Mouse (Mus musculus) gastrocnemius, adult 2 months (tissue): ENCODE results near the gene Tbcc. TPM values are rescaled to one million over a fixed set of nuclear protein-coding genes. Genes with fewer than 3 reads are reported as not detected.

Experiments
- DNase-seq: peaks from one replicate; pipeline ENCODE4 v3.0.0; 2022
- H3K27ac ChIP-seq: fragments of 200-600 bp; 2 replicates; pipeline ENCODE4 v1.8.1; 2022; ENCODE audit warnings: mild to moderate bottlenecking
- H3K4me3 ChIP-seq: fragments of 200-600 bp; 2 replicates; pipeline ENCODE4 v1.8.1; 2022; ENCODE audit warnings: mild to moderate bottlenecking, moderate library complexity
- CTCF ChIP-seq: fragments of 200-600 bp; IDR thresholded peaks from 2 replicates; pipeline ENCODE4 v1.8.1; 2022; ENCODE audit warnings: antibody characterized with exemption, mild to moderate bottlenecking, moderate library complexity
- intact Hi-C: fragments of 180-260 bp; cut with DNase I; formaldehyde crosslinking; loops from one replicate; pipeline ENCODE4 v1.15.1; 2025
- total RNA-seq, 2 experiments: library from RNA; stranded (reverse); gene quantifications; 2 replicates each; pipeline ENCODE4 v1.2.3; 2021

Tbcc gene
- total RNA-seq, 2 experiments from 2014 or later = 6.0 to 8.2 TPM

GRCm38 (mm10) chr17:46856107-46856388 lies 34.4 kb upstream of the Tbcc start:
- TF ChIP-seq CTCF = no peak
- H3K4me3 ChIP-seq = peak overlapping the region; percentile 92
- intact Hi-C loops = loop anchor here (5.0 kb wide), 1 partner anchor 74 kb away; the partner anchor contains the start of gene Rpl7l1
- DNase-seq = no peak
- peak overlapping the region; percentile 100 for H3K27ac ChIP-seq

DNA sequence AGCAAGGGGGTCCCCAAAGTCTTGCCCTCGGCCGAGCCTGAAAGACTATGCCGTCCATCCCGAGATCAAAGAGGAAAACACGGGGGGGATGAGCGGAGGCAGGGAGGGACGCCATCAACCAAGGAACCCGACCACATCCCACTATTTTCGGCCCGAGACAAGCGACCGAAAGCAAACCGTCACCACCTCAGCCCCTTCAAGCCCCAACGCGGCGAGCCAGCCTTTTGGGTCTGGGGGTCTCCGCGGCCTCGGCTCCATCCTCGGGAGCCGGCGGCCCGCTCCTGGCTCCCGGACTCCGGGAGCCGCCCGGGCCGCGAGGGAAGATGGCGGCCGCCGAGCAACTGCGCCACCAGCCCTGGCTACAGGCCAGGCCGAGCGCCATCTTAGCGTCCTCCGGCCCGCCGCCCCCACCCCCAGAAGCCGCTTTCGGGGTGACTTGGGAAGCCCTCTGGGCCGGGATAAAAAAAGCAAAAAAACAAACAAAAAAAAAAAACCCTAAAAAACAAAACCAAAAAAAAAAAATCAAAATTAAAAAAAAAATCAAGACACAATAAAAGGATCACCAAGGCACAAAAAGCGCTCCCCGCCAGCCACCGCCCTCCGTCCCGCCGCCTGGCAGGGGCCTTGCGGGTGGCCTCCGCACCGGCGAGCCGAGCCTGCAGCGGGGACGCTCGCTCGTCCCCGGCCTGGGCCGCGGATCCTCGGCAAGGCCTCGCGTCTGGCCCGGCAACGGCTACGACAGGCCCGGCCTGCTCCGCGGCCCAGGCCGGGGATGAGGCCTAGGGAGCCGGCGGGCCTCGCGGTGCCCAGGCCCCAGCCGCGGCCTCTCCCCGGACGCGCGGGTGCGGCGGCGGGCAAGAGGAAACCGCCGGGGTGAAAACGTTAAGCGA lies 33.8 kb upstream of the Tbcc start:
- TF ChIP-seq CTCF = no peak
- peak; percentile 93 for DNase-seq
- Histone ChIP-seq H3K27ac (peak overlapping the region; percentile 100), H3K4me3 (peak overlapping the region; percentile 92)
- intact Hi-C loops = loop anchor here (5.0 kb wide), 1 partner anchor 74 kb away; the partner anchor contains the start of gene Rpl7l1

DNA sequence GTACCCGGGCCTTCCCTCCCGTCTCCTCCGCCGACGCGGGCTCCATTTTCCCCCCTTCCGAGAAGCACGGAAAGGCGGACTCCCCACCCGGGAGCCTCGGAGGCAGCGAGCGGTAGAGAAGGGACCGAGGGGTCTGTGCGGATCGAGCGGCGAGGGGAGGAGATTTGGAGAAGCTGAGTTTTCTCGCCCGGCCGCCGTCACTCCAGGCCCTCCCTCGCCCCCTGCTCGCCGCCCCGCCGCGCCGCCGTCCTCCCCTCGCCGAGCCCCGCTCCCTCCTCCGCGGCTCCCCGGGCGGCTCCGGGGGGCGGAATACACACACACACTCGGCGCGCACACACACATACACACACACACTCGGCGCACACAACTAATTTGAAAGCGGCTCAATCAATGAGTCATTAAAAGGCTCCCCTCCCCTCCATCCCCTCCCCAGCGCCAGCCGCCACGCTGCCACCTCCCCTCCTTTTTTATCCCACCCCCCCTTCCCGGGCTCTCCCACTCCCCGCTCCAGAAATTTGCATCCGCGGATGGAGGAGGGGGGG lies 33.1 kb upstream of the Tbcc start:
- intact Hi-C loops = loop anchor here (5.0 kb wide), 1 partner anchor 75 kb away; the partner anchor contains the start of gene Rpl7l1
- peak; percentile 92 for DNase-seq
- no peak; the same call in 1 of the 2 replicates for TF ChIP-seq CTCF
- H3K4me3 ChIP-seq = peak overlapping the region; percentile 92
- peak overlapping the region; percentile 100 for H3K27ac ChIP-seq

DNA sequence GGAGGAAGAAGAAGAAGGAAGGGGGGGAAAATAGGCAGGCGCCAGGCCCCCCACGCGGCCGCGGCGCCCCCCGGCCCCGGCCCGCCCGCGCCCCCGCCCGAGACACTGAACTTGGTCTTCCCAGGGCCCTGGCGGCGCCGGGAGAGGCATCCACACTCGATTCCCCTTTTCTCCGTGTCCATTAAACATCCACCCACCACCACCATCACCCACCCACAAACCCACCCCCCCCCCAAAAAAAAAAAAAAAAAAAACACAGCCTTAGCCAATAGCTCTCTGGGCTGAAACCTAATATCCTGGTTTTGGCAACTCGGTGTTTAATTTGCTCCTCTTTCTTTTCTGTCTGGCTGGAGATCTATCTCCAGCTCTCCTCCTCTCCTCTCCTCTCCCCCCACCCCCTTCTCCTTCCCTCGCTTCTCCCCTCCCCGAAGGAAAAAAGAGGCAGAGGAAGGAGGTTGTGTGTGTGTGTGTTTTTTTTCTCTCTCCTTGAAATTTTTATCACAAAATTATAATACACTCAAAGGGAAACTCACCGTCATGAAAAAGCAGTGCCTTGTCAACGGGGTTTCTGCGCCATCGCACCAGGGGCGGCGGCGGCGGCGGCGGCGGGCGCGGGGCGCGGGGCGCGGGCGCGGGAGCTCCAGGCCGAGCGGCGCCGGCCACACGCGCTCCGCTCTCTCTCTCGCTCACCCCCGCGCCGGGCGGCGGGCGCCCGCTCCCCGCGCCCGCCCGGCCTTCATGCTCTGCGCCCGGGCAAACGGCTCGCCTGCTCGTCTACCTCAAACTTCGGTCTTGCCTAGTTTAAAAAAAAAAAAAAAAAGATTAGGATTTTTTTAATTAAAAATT lies 32.4 kb upstream of the Tbcc start, which contains the start of gene Bicral:
Gene Bicral (minus strand): TSS at position 580 of the 846 bp plus-strand sequence.
- H3K4me3 ChIP-seq = peak within 1 kb of the TSS; percentile 92
- no peak for TF ChIP-seq CTCF
- intact Hi-C loops = loop anchor here (1.0 to 5.0 kb wide), 2 partner anchors 33 to 76 kb away; partner anchors contain the start of gene Rpl7l1
- peak; percentile 86 for DNase-seq
- peak within 1 kb of the TSS; percentile 100 for H3K27ac ChIP-seq

GRCm38 (mm10) chr17:46858749-46859444 lies 31.6 kb upstream of the Tbcc start:
- no peak for TF ChIP-seq CTCF
- peak overlapping the region; percentile 92 for H3K4me3 ChIP-seq
- no peak for DNase-seq
- intact Hi-C loops = loop anchor here (1.0 to 5.0 kb wide), 2 partner anchors 32 to 77 kb away; partner anchors contain the start of gene Rpl7l1
- H3K27ac ChIP-seq = peak overlapping the region; percentile 100

- intact Hi-C loops = no loop called here
- no peak for TF ChIP-seq CTCF
- DNase-seq = no peak
- H3K27ac ChIP-seq = peak overlapping the region; percentile 12; the same call in 1 of the 2 replicates
- H3K4me3 ChIP-seq = no peak overlapping the region
Measured at GRCm38 (mm10) chr17:46860120-46860519, 30.4 kb upstream of the Tbcc start.

DNA sequence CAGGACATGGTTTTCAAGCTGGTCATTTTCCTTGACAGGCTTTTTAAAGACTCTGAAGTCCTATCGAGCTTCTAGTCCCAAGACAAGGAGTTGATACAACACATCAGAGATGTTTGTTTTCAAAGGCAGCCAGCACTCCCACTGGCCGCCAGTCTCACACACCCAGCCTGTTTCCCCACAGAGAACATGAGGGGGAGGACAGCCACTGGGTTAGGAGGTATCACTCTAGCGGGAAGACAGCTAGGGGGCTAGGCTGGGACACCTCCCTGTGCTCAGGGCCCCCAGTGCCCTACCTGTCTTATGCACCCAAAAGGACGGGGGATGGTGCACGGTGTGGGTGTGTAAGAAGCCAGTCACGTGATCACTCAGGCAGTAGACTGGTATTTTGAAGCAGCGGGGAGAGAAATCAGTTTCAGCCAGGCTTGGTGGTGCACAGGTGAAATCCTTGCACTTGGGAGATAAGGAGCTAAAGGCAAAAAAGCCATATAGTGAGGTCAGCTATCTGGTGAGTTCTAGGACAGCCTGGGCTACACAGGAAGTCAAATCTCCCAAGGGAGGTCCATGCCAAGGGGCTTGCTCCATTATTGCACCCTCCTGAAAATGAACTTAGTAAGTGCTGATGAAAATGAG lies 25.8 kb upstream of the Tbcc start:
- DNase-seq = no peak
- Histone ChIP-seq H3K27ac (no peak overlapping the region), H3K4me3 (no peak overlapping the region)
- intact Hi-C loops = no loop called here
- no peak for TF ChIP-seq CTCF

DNA sequence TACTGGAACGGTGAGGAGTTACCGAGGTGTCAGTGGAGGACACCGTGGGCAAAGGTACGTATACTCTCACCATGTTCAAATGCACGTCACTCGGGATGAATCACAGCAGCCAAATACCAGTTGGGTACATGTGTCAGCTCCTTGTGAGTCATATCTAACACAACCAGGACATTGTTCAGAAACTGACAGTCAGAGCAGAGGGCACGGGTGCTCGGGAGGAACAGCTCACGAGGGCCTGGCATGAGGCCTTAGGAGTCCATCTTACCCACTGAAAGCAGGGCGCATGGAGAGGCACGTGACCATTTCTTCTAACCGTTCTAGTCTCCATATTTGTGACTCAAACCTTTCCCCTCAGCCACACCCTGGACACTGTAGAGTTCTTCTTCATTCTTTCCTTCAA lies 23.6 kb upstream of the Tbcc start:
- no peak overlapping the region for H3K4me3 ChIP-seq
- no peak overlapping the region for H3K27ac ChIP-seq
- no peak for DNase-seq
- intact Hi-C loops = no loop called here
- no peak for TF ChIP-seq CTCF

DNA sequence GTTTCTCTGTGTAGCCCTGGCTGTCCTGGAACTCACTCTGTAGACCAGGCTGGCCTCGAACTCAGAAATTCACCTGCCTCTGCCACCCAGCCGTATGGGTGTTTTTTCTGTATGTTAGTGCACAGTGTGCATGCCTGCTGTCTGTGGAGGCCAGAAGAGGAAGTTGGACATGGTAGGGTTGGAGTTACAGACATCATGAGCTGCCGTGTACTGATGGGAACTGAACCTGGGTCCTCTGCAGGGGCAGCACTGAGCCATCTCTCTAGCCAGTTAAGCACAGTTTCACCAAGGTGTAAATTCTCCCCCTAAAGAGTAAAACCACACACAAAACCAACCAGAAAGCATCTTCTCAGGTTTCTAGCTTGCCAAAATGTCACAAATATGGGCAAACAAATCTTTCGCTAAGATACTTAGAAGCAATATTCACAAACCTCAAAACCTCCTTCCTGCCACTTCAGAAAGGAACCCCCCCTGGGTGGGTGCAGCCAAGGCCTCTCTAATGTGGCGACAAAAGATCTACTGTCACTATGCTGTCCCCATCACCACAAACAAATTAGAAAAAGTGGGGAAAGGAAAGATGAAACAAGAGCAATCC lies 20.2 kb upstream of the Tbcc start:
- DNase-seq = no peak
- no peak for TF ChIP-seq CTCF
- Histone ChIP-seq H3K4me3 (no peak overlapping the region), H3K27ac (no peak overlapping the region)
- intact Hi-C loops = no loop called here

DNA sequence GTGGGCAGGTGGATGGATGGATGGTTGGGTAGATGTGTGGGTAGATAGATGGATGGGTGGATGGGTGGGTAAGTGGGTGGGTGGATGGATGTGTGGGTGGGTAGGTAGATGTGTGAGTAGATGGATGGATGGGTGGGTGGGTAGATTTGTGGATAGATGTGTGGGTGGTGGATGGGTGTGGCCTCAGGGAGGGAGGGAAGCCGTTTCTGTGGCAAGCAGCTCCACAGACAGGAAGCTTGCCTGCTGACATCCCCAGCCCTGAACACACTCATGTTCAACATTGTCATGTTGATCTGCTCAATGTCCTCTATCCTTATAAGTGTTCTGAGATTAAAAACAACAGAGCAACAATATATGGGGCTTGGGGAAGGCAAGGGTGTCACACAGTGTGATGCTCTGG lies 19.6 kb upstream of the Tbcc start:
- intact Hi-C loops = no loop called here

DNA sequence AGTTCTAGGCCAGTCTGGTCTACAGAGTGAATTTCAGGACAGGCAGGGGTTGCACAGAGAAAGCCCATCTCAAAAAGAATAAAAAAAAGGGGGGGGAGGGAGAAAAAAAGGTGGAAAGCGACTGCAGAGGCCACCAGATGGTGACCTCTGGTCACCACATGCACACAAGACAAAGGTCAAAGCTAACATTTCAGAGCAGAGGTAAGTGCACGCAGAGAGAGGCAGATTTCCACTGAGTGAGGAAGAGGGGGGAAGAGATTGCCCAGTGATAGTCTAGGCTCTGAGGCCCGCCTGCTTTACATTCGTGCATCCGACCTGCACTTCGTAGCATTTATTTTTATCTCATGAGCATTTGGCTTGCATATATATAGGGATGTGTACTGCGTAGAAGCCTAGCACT lies 17.7 kb upstream of the Tbcc start:
- intact Hi-C loops = no loop called here
- TF ChIP-seq CTCF = no peak
- Histone ChIP-seq H3K27ac (no peak overlapping the region), H3K4me3 (no peak overlapping the region)
- DNase-seq = no peak

More for the DNA sequence above, 19.6 kb upstream of the Tbcc start:
- H3K27ac ChIP-seq = no peak overlapping the region
- no peak for TF ChIP-seq CTCF
- no peak for DNase-seq
- no peak overlapping the region for H3K4me3 ChIP-seq
